Mouse (Mus musculus) midbrain, embryonic 14.5 days (tissue): ENCODE measurements around the gene Art5. TPM values are rescaled to one million over a fixed set of nuclear protein-coding genes. Genes with fewer than 3 reads are reported as not detected.
A peak's percentile ranks its signal among the peaks of the same experiment; 100 is the strongest.

Experiments used
- ATAC-seq: fragments of 200-750 bp; cut with Nextera tagmentation; 2 replicates; pipeline ENCODE4 v1.8.0; 2017; ENCODE audit warnings: moderate number of reproducible peaks, moderate library complexity; ENCODE audit not compliant: low FRiP score, low TSS enrichment
- DNase-seq: peaks from one replicate; pipeline ENCODE4 v3.0.0-alpha.2; 2015
- H3K27ac ChIP-seq: fragments of 300-500 bp; sonication (generic); replicated peaks from 2 replicates; pipeline ENCODE4 v1.5.1; 2014; ENCODE audit warnings: mild to moderate bottlenecking, low read depth, low read length, moderate library complexity
- H3K27me3 ChIP-seq: fragments of 300-500 bp; sonication (generic); 2 replicates; pipeline ENCODE4 v1.6.1; 2014; ENCODE audit warnings: low read length, control low read depth, mixed read lengths; ENCODE audit not compliant: control insufficient read depth, insufficient read depth
- H3K36me3 ChIP-seq: fragments of 300-500 bp; sonication (generic); 2 replicates; pipeline ENCODE4 v1.6.1; 2014; ENCODE audit warnings: low read length, control low read depth; ENCODE audit not compliant: control insufficient read depth, insufficient read depth
- H3K4me1 ChIP-seq: fragments of 300-500 bp; sonication (generic); 2 replicates; pipeline ENCODE4 v1.6.1; 2014; ENCODE audit warnings: mild to moderate bottlenecking, antibody characterized with exemption, low read length, control low read depth; ENCODE audit not compliant: control insufficient read depth, insufficient read depth
- H3K4me2 ChIP-seq: fragments of 300-500 bp; sonication (generic); 2 replicates; pipeline ENCODE4 v1.6.1; 2014; ENCODE audit warnings: mild to moderate bottlenecking, low read length, moderate library complexity
- H3K4me3 ChIP-seq: fragments of 300-500 bp; sonication (generic); replicated peaks from 2 replicates; pipeline ENCODE4 v1.5.1; 2014; ENCODE audit warnings: low read depth, low read length
- H3K9ac ChIP-seq: fragments of 300-500 bp; sonication (generic); replicated peaks from 2 replicates; pipeline ENCODE4 v1.6.1; 2014; ENCODE audit warnings: mild to moderate bottlenecking, low read length, moderate library complexity
- H3K9me3 ChIP-seq: fragments of 300-500 bp; sonication (generic); 2 replicates; pipeline ENCODE4 v1.6.1; 2016; ENCODE audit warnings: low read length, control low read depth, mixed read lengths; ENCODE audit not compliant: control insufficient read depth
- WGBS: fragments of 180-500 bp; shearing (Covaris S2); extraction: QIAGEN DNeasy Blood & Tissue Kit; methylation state at CpG from one replicate; pipeline ENCODE4 v1.1.7; 2014; 5-methylcytosine and 5-hydroxymethylcytosine counted together
- polyA plus RNA-seq: library from polyadenylated mRNA; unstranded; fragments of >200 nt; fragmentation: Nextera tagmentation; extraction: Ambion mirVana; gene quantifications from 2 replicates; pipeline ENCODE4 v1.2.1, GENCODE M21; 2014

Gene Art5
- polyA plus RNA-seq, 1 experiment from 2014 or later = 0.24 TPM

DNA sequence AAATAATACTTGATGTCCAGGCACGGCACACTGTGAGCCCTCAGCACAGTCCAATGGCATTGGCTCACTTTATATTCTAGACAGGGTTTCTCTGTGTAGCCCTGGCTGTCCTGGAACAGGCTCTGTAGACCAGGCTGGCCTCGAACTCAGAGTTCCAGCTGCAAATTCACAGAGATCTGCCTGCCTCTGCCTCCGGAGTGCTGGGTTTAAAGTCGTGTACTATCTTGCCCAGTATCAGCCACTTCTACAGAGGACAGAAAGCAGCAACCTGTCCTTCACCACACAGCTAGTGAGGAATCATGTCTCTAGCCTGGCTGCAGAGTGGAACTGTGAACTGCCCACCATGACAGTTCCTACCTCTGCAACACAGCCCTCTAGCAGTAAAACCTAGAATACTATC, 457 bp upstream of the Art5 start:
- DNase-seq (no peak), ATAC-seq (no peak)
- H3K4me1 ChIP-seq = no peaks in the 10 kb centered on the region
- no peak overlapping the region for H3K27ac ChIP-seq
- no peak overlapping the region for H3K4me2 ChIP-seq
- 91% methylated on average over 4 of the region's 4 CpGs for WGBS
- no peak overlapping the region for H3K4me3 ChIP-seq
- H3K9ac ChIP-seq = no peak overlapping the region
- H3K9me3 ChIP-seq = no peaks in the 10 kb centered on the region
- no peaks in the 10 kb centered on the region for H3K36me3 ChIP-seq
- no peaks in the 10 kb centered on the region for H3K27me3 ChIP-seq

GRCm38 (mm10) chr7:102108206-102108605, 1.1 kb downstream of the Art5 start:
- Histone ChIP-seq H3K9ac (no peak overlapping the region), H3K27ac (no peak overlapping the region), H3K36me3 (no peaks in the 10 kb centered on the region), H3K9me3 (no peaks in the 10 kb centered on the region), H3K27me3 (no peaks in the 10 kb centered on the region), H3K4me3 (no peak overlapping the region), H3K4me2 (no peak overlapping the region), H3K4me1 (no peaks in the 10 kb centered on the region)
- WGBS = 90% methylated on average over 1 of the region's 1 CpGs
- DNase-seq = no peak
- no peak for ATAC-seq

GRCm38 (mm10) chr7:102106700-102107141, 2.6 kb downstream of the Art5 start:
- DNase-seq = peak; percentile 8
- Histone ChIP-seq H3K4me1 (no peaks in the 10 kb centered on the region), H3K9me3 (no peaks in the 10 kb centered on the region), H3K4me3 (peak overlapping the region; percentile 12; the same call in 1 of the 2 replicates), H3K9ac (no peak overlapping the region; the same call in 1 of the 2 replicates), H3K4me2 (peak overlapping the region; percentile 44), H3K27ac (no peak overlapping the region), H3K27me3 (no peaks in the 10 kb centered on the region), H3K36me3 (no peaks in the 10 kb centered on the region)
- no peak; the same call in 1 of the 2 replicates for ATAC-seq
- 32% methylated on average over 23 of the region's 23 CpGs for WGBS

GRCm38 (mm10) chr7:102104126-102104525, 5.2 kb downstream of the Art5 start:
- no peak overlapping the region for H3K4me3 ChIP-seq
- DNase-seq (no peak), ATAC-seq (no peak)
- no peak overlapping the region for H3K27ac ChIP-seq
- no peaks in the 10 kb centered on the region for H3K9me3 ChIP-seq
- H3K27me3 ChIP-seq = no peaks in the 10 kb centered on the region
- no peaks in the 10 kb centered on the region for H3K36me3 ChIP-seq
- H3K4me1 ChIP-seq = peaks cover 9% of the 10 kb centered on the region
- H3K4me2 ChIP-seq = no peak overlapping the region
- no peak overlapping the region for H3K9ac ChIP-seq
- WGBS = 83% methylated on average over 5 of the region's 5 CpGs

GRCm38 (mm10) chr7:102103555-102103954, 5.7 kb downstream of the Art5 start:
- H3K36me3 ChIP-seq = no peaks in the 10 kb centered on the region
- no peak overlapping the region for H3K9ac ChIP-seq
- DNase-seq (no peak), ATAC-seq (no peak)
- no peaks in the 10 kb centered on the region for H3K9me3 ChIP-seq
- WGBS = 98% methylated on average over 2 of the region's 2 CpGs
- no peak overlapping the region for H3K27ac ChIP-seq
- H3K4me2 ChIP-seq = no peak overlapping the region
- no peaks in the 10 kb centered on the region for H3K27me3 ChIP-seq
- peaks cover 9% of the 10 kb centered on the region for H3K4me1 ChIP-seq
- no peak overlapping the region for H3K4me3 ChIP-seq

DNA sequence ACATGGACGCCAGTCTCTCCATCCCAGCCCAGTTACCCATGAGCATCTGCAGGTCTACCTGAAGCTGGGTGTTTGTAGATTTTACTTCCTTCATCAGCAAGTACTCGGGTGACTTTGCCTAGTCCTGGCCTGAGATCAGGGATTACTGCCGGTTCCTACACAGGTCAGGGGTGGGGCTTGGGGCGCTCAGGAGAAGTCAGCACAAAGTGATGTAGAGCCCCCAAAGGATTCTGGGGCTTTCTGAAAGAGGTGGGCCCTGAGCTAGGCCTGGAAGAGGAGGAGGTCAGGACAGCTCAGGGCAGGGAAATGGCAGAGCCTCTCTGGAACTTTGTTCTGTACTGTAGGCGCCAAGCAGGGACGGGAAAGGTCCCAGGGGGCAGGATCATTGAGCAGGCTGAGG, 6.6 kb downstream of the Art5 start:
- no peak overlapping the region for H3K4me3 ChIP-seq
- ATAC-seq (no peak), DNase-seq (no peak)
- H3K36me3 ChIP-seq = no peaks in the 10 kb centered on the region
- no peak overlapping the region for H3K4me2 ChIP-seq
- no peaks in the 10 kb centered on the region for H3K9me3 ChIP-seq
- no peaks in the 10 kb centered on the region for H3K27me3 ChIP-seq
- no peak overlapping the region for H3K27ac ChIP-seq
- 43% methylated on average over 6 of the region's 6 CpGs for WGBS
- H3K9ac ChIP-seq = no peak overlapping the region
- peaks cover 9% of the 10 kb centered on the region for H3K4me1 ChIP-seq

GRCm38 (mm10) chr7:102102241-102102640, 7.0 kb downstream of the Art5 start:
- no peak overlapping the region for H3K4me3 ChIP-seq
- H3K27me3 ChIP-seq = no peaks in the 10 kb centered on the region
- H3K27ac ChIP-seq = no peak overlapping the region
- no peak overlapping the region for H3K9ac ChIP-seq
- ATAC-seq (no peak), DNase-seq (peak; percentile 6)
- H3K4me2 ChIP-seq = no peak overlapping the region
- no peaks in the 10 kb centered on the region for H3K9me3 ChIP-seq
- no peaks in the 10 kb centered on the region for H3K36me3 ChIP-seq
- H3K4me1 ChIP-seq = peaks cover 9% of the 10 kb centered on the region
- WGBS = 33% methylated on average over 8 of the region's 8 CpGs

GRCm38 (mm10) chr7:102101487-102101886, 7.8 kb downstream of the Art5 start, which contains the start of gene Art1:
Gene Art1 (plus strand): TSS chr7:102101743.
- Histone ChIP-seq H3K4me3 (no peak within 1 kb of the TSS), H3K4me2 (no peak within 1 kb of the TSS), H3K4me1 (peaks cover 9% of the 10 kb centered on the region), H3K36me3 (no peaks in the 10 kb centered on the region), H3K27me3 (no peaks in the 10 kb centered on the region), H3K27ac (no peak within 1 kb of the TSS), H3K9ac (no peak within 1 kb of the TSS), H3K9me3 (no peaks in the 10 kb centered on the region)
- ATAC-seq (no peak), DNase-seq (no peak)
- WGBS = 51% methylated on average over 5 of the region's 5 CpGs

DNA sequence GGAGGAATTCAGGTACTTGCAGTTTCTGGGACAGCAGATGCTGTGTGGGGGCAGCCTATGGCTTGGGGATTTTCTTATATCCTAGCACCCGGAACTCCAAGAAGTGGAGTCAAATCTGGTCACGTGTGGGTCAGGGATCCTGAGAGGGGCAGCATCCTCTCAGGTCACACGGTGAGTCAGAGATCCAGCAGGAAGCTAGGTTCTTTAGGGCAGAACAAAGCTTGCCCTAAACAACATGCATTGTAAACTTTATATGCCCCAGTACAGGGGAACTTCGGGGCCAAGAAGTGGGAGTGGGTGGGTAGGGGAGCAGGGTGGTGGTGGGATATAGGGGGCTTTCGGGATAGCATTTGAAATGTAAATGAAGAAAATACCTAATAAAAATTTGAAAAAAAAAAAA, 8.4 kb downstream of the Art5 start:
- H3K9me3 ChIP-seq = no peaks in the 10 kb centered on the region
- no peak overlapping the region for H3K27ac ChIP-seq
- H3K36me3 ChIP-seq = no peaks in the 10 kb centered on the region
- H3K4me1 ChIP-seq = peaks cover 9% of the 10 kb centered on the region
- ATAC-seq (no peak), DNase-seq (no peak)
- no peak overlapping the region for H3K4me3 ChIP-seq
- H3K9ac ChIP-seq = no peak overlapping the region
- H3K4me2 ChIP-seq = no peak overlapping the region
- 67% methylated on average over 5 of the region's 5 CpGs for WGBS
- no peaks in the 10 kb centered on the region for H3K27me3 ChIP-seq
